Mouse (Mus musculus): ENCODE data around the gene Slc17a1.

GRCm38 (mm10) chr13:23885540-23885939, 18.0 kb downstream of the Slc17a1 start:
- TF ChIP-seq CTCF (IDR thresholded peaks at IDR 0.05; ENCODE audit: low read depth, low read length) (no peak), POLR2AphosphoS5 (IDR thresholded peaks at IDR 0.05; ENCODE audit: insufficient replicate concordance, low read depth, low read length) (no peak), GATA1 (IDR thresholded peaks at IDR 0.05; ENCODE audit: borderline replicate concordance, low read length) (no peak), TAL1 (conservative IDR thresholded peaks at IDR 0.05; ENCODE audit: low read depth, low read length) (no peak), GATA2 (IDR thresholded peaks at IDR 0.05; ENCODE audit: borderline replicate concordance, low read depth, low read length) (no peak)

All from G1E (cell line).